Comparison of ENCODE assay signal across 8 mouse cellular contexts in genomic region chr2:25290101-25290815, GRCm38 (mm10). TPM values are rescaled to one million over a fixed set of nuclear protein-coding genes. Genes with fewer than 3 reads are reported as not detected.
A peak's percentile ranks its signal among the peaks of the same experiment; 100 is the strongest.
DNase-seq lines count a peak whose midpoint lies in the region; ATAC-seq and TF ChIP-seq lines count a peak whose summit lies in the region.
"Had no signal": no experiment of that assay in that cellular context is flagged by ENCODE, and none has a peak within 500 bp of the region (broad histone marks: within the 10 kb centered on the region; RNA-seq: fewer than 3 reads in every experiment).

No protein-coding gene starts in this region.

- H3K4me1 ChIP-seq in cortical plate, adult 2 months (ENCODE audit: control insufficient read depth, insufficient read depth, low read length), result peaks cover 3% of the 10 kb centered on the region; the same call in 1 of the 2 replicates
- H3K4me1 ChIP-seq in intestine, embryonic 14.5 days (replicated peaks; ENCODE audit: control insufficient read depth, insufficient read depth, low read length), result peaks cover 9% of the 10 kb centered on the region; the same call in 1 of the 2 replicates
- H3K4me1 ChIP-seq in limb, embryonic 15.5 days, result peaks cover 57% of the 10 kb centered on the region
- H3K4me1 ChIP-seq in stomach, embryonic 15.5 days, result peaks cover 44% of the 10 kb centered on the region

- H3K9ac ChIP-seq in intestine, embryonic 14.5 days (ENCODE audit: low read length), result no peak overlapping the region
- H3K9ac ChIP-seq in limb, embryonic 15.5 days, result no peak overlapping the region
- H3K9ac ChIP-seq in stomach, embryonic 15.5 days, result no peak overlapping the region

- H3K36me3 ChIP-seq in intestine, embryonic 14.5 days (ENCODE audit: control insufficient read depth, insufficient read depth, low read length), result peaks cover 9% of the 10 kb centered on the region
- H3K36me3 ChIP-seq in limb, embryonic 15.5 days, result peaks cover 8% of the 10 kb centered on the region
- H3K36me3 ChIP-seq in stomach, embryonic 15.5 days, result peaks cover 6% of the 10 kb centered on the region; the same call in 1 of the 2 replicates

- H3K4me2 ChIP-seq in intestine, embryonic 14.5 days (ENCODE audit: low read length), result peak overlapping the region; percentile 15; the same call in 1 of the 2 replicates
- H3K4me2 ChIP-seq in limb, embryonic 15.5 days, result peak overlapping the region; percentile 42
- peak overlapping the region; percentile 66 for H3K4me2 ChIP-seq in stomach, embryonic 15.5 days

- H3K4me3 ChIP-seq in cortical plate, adult 2 months (ENCODE audit: insufficient read depth, low read length), result no peak overlapping the region
- H3K4me3 ChIP-seq in intestine, embryonic 14.5 days (ENCODE audit: low read depth, low read length), result no peak overlapping the region
- H3K4me3 ChIP-seq in limb, embryonic 15.5 days, result peak overlapping the region; percentile 27
- peak overlapping the region; percentile 26 for H3K4me3 ChIP-seq in stomach, embryonic 15.5 days (replicated peaks)

- peak overlapping the region; percentile 24; the same call in 1 of the 2 replicates for H3K27ac ChIP-seq in cortical plate, adult 2 months (ENCODE audit: insufficient read depth, low read length)
- no peak overlapping the region for H3K27ac ChIP-seq in intestine, embryonic 14.5 days (ENCODE audit: low read depth)
- no peak overlapping the region for H3K27ac ChIP-seq in limb, embryonic 15.5 days
- H3K27ac ChIP-seq in stomach, embryonic 15.5 days, result peak overlapping the region; percentile 9; the same call in 1 of the 2 replicates

- WGBS in intestine, embryonic 14.5 days, result 2% methylated on average over 54 of the region's 54 CpGs
- WGBS in limb, embryonic 15.5 days, result 2% methylated on average over 54 of the region's 54 CpGs
- 2% methylated on average over 54 of the region's 54 CpGs for WGBS in stomach, embryonic 15.5 days

- H3K27me3 ChIP-seq in intestine, embryonic 14.5 days (replicated peaks; ENCODE audit: control insufficient read depth, insufficient read depth, low read length), result peaks cover 59% of the 10 kb centered on the region
- H3K27me3 ChIP-seq in limb, embryonic 15.5 days, result peaks cover 86% of the 10 kb centered on the region
- peaks cover 49% of the 10 kb centered on the region for H3K27me3 ChIP-seq in stomach, embryonic 15.5 days (replicated peaks)

- H3K9me3 ChIP-seq in intestine, embryonic 14.5 days (ENCODE audit: control insufficient read depth, low read length), result no peaks in the 10 kb centered on the region
- no peaks in the 10 kb centered on the region for H3K9me3 ChIP-seq in limb, embryonic 15.5 days
- no peaks in the 10 kb centered on the region for H3K9me3 ChIP-seq in stomach, embryonic 15.5 days

- ATAC-seq in intestine, embryonic 14.5 days (replicated peaks; ENCODE audit: low FRiP score, low TSS enrichment, low read depth), result no peak
- no peak for ATAC-seq in limb, embryonic 15.5 days (ENCODE audit: insufficient number of reproducible peaks, low FRiP score, low TSS enrichment, low read depth)
- no peak for ATAC-seq in stomach, embryonic 15.5 days (ENCODE audit: insufficient read depth, low FRiP score, low read depth)

- TF ChIP-seq CTCF in cortical plate, adult 2 months (IDR thresholded peaks at IDR 0.05; ENCODE audit: extremely low read depth, insufficient read depth, low read length), result no peak

- DNase-seq in spleen, postnatal 10 days (ENCODE audit: low spot score in 2 of 2), result peak; percentile 13 to 14
- DNase-seq in spleen, postnatal 36 days (ENCODE audit: low spot score in 2 of 2), result no peak
- DNase-seq in intestine, embryonic 14.5 days (ENCODE audit: low spot score), result peak; percentile 60
- DNase-seq in urinary bladder, postnatal 10 days (ENCODE audit: low spot score), result no peak

- TF ChIP-seq POLR2A in cortical plate, adult 2 months (IDR thresholded peaks at IDR 0.05; ENCODE audit: extremely low read depth, insufficient read depth, low read length), result peak; percentile 34; the same call in 1 of the 2 replicates

RNA-seq across cellular contexts. Expression of gene Lrrc26, which starts 0.5 kb away (rescaled TPM):
- polyA plus RNA-seq in cortical plate, adult 2 months (2012; rRNA removed), result not detected in 2 replicates
- not detected in 2 replicates for polyA plus RNA-seq in intestine, embryonic 14.5 days (2014; fragmentation: Nextera tagmentation; extraction: Ambion mirVana)
- 0.61 and 0.92 TPM in 2 replicates for polyA plus RNA-seq in limb, embryonic 15.5 days (2015; fragmentation: Nextera tagmentation; extraction: Ambion mirVana)
- polyA plus RNA-seq in stomach, embryonic 15.5 days (2015; fragmentation: Nextera tagmentation; extraction: Ambion mirVana), result 4.4 and 6.9 TPM in 2 replicates
- polyA plus RNA-seq: liver, embryonic 16.5 days had no signal

RNA-seq across cellular contexts. Expression of gene Tmem210, which starts 2.3 kb away (rescaled TPM):
- polyA plus RNA-seq in cortical plate, adult 2 months (2012; rRNA removed), result not detected in 2 replicates
- polyA plus RNA-seq in intestine, embryonic 14.5 days (2014; fragmentation: Nextera tagmentation; extraction: Ambion mirVana), result not detected in 2 replicates
- polyA plus RNA-seq in limb, embryonic 15.5 days (2015; fragmentation: Nextera tagmentation; extraction: Ambion mirVana), result not detected in 2 replicates
- polyA plus RNA-seq in stomach, embryonic 15.5 days (2015; fragmentation: Nextera tagmentation; extraction: Ambion mirVana), result not detected in 2 replicates
- polyA plus RNA-seq: liver, embryonic 16.5 days had no signal

RNA-seq across cellular contexts. Expression of gene Anapc2, which starts 18.0 kb away (rescaled TPM):
- 75.7 and 76.5 TPM in 2 replicates for polyA plus RNA-seq in cortical plate, adult 2 months (2012; rRNA removed)
- 100 and 110 TPM in 2 replicates for polyA plus RNA-seq in intestine, embryonic 14.5 days (2014; fragmentation: Nextera tagmentation; extraction: Ambion mirVana)
- 136 and 140 TPM in 2 replicates for polyA plus RNA-seq in limb, embryonic 15.5 days (2015; fragmentation: Nextera tagmentation; extraction: Ambion mirVana)
- 108 and 114 TPM in 2 replicates for polyA plus RNA-seq in stomach, embryonic 15.5 days (2015; fragmentation: Nextera tagmentation; extraction: Ambion mirVana)

RNA-seq across cellular contexts. Expression of gene Ssna1, which starts 18.0 kb away (rescaled TPM):
- polyA plus RNA-seq in cortical plate, adult 2 months (2012; rRNA removed), result 87.9 and 93.2 TPM in 2 replicates
- 229 and 240 TPM in 2 replicates for polyA plus RNA-seq in intestine, embryonic 14.5 days (2014; fragmentation: Nextera tagmentation; extraction: Ambion mirVana)
- polyA plus RNA-seq in limb, embryonic 15.5 days (2015; fragmentation: Nextera tagmentation; extraction: Ambion mirVana), result 241 and 244 TPM in 2 replicates
- polyA plus RNA-seq in stomach, embryonic 15.5 days (2015; fragmentation: Nextera tagmentation; extraction: Ambion mirVana), result 209 TPM in 2 replicates

RNA-seq across cellular contexts. Expression of gene Tprn, which starts 27.8 kb away (rescaled TPM):
- 14.0 and 22.0 TPM in 2 replicates for polyA plus RNA-seq in cortical plate, adult 2 months (2012; rRNA removed)
- polyA plus RNA-seq in intestine, embryonic 14.5 days (2014; fragmentation: Nextera tagmentation; extraction: Ambion mirVana), result 6.5 and 7.8 TPM in 2 replicates
- 8.5 and 8.6 TPM in 2 replicates for polyA plus RNA-seq in limb, embryonic 15.5 days (2015; fragmentation: Nextera tagmentation; extraction: Ambion mirVana)
- 16.8 and 17.7 TPM in 2 replicates for polyA plus RNA-seq in stomach, embryonic 15.5 days (2015; fragmentation: Nextera tagmentation; extraction: Ambion mirVana)

Comparison
In these comparisons a context has a peak if more than half of its experiments do, and no peak if none do; other contexts are left out.
1. DNase-seq: peak in spleen, postnatal 10 days (2 of 2) and intestine, embryonic 14.5 days (single experiment); none in spleen, postnatal 36 days (0 of 2) and urinary bladder, postnatal 10 days (single experiment).
2. H3K27ac ChIP-seq: peak in cortical plate, adult 2 months (single experiment) and stomach, embryonic 15.5 days (single experiment); none in intestine, embryonic 14.5 days (single experiment) and limb, embryonic 15.5 days (single experiment).
3. H3K4me3 ChIP-seq: peak in limb, embryonic 15.5 days (single experiment) and stomach, embryonic 15.5 days (single experiment); none in cortical plate, adult 2 months (single experiment) and intestine, embryonic 14.5 days (single experiment).
4. H3K4me2 ChIP-seq: peak in every context shown above with its lines; median percentile 66 in stomach, embryonic 15.5 days; 42 in limb, embryonic 15.5 days; 15 in intestine, embryonic 14.5 days.